Mouse (Mus musculus) gastrocnemius, postnatal 36 days (tissue): ENCODE results near the gene Igfbp3. TPM values are rescaled to one million over a fixed set of nuclear protein-coding genes. Genes with fewer than 3 reads are reported as not detected.
A peak's percentile ranks its signal among the peaks of the same experiment; 100 is the strongest.
"Not testable (repeated sequence)": the region's sequence is repeated elsewhere in the genome, so short reads cannot be mapped to it uniquely, and the experiment has no call there.

Source experiments
- DNase-seq, 2 experiments: peaks; one replicate each; pipeline ENCODE4 v3.0.0; 2022
- intact Hi-C: fragments of 180-260 bp; cut with DNase I; formaldehyde crosslinking; loops from one replicate; pipeline ENCODE4 v1.15.1; 2025
- long read RNA-seq, 2 experiments: library from polyadenylated mRNA; stranded (forward); transcript quantifications; one replicate each; pipeline ENCODE4 v2.0.0; 2021
- total RNA-seq, 2 experiments: library from RNA; stranded (reverse); gene quantifications; 2 replicates each; pipeline ENCODE4 v1.2.3; 2021

The Igfbp3 gene
- total RNA-seq = 10 to 100 TPM; 14.3 to 15.2 TPM
- long read RNA-seq, experiment 1, transcript Igfbp3-201 (5 exons, 2,421 nt) = major isoform, 5 of 9 reads
- long read RNA-seq, experiment 1, partial matches to known transcripts = 0 of 9 reads
- long read RNA-seq, experiment 1, other reads (novel, unspliced or antisense) = 4 of 9 reads
- long read RNA-seq, experiment 2, transcript Igfbp3-201 (5 exons, 2,421 nt) = major isoform, 8 of 11 reads
- long read RNA-seq, experiment 2, partial matches to known transcripts = 3 of 11 reads
- long read RNA-seq, experiment 2, other reads (novel, unspliced or antisense) = 0 of 11 reads

GRCm38 (mm10) chr11:7213501-7214341 lies at the start of gene Igfbp3:
Gene Igfbp3, minus strand, starts transcription at chr11:7213923.
- peak; percentile 33 to 34 for DNase-seq

GRCm38 (mm10) chr11:7250870-7251269 lies 37.1 kb upstream of the Igfbp3 start:
- intact Hi-C loops = no loop called here
- no peak for DNase-seq

More at GRCm38 (mm10) chr11:7213501-7214341, at the start of gene Igfbp3:
- intact Hi-C loops = loop anchor here (5.0 to 10.0 kb wide), 3 partner anchors 124 to 921 kb away; no protein-coding TSS in a partner anchor

- intact Hi-C loops = no loop called here
- no peak for DNase-seq
These were observed 36.7 kb upstream of the Igfbp3 start for GRCm38 (mm10) chr11:7250415-7250814.

- intact Hi-C loops = no loop called here
- DNase-seq = no peak
These were observed 31.1 kb upstream of the Igfbp3 start for GRCm38 (mm10) chr11:7244782-7245181.

- no peak for DNase-seq
- intact Hi-C loops = no loop called here
These were observed 25.5 kb upstream of the Igfbp3 start for GRCm38 (mm10) chr11:7239041-7239740.

- no peak for DNase-seq
- intact Hi-C loops = no loop called here
These were observed 24.8 kb upstream of the Igfbp3 start for GRCm38 (mm10) chr11:7238546-7238945.

GRCm38 (mm10) chr11:7237712-7238111 lies 24.0 kb upstream of the Igfbp3 start:
- intact Hi-C loops = no loop called here
- no peak for DNase-seq

- intact Hi-C loops = no loop called here
- DNase-seq = no peak
These were observed 23.0 kb upstream of the Igfbp3 start for GRCm38 (mm10) chr11:7236751-7237150.

GRCm38 (mm10) chr11:7234981-7235609 lies 21.4 kb upstream of the Igfbp3 start:
- intact Hi-C loops = no loop called here

GRCm38 (mm10) chr11:7234436-7234835 lies 20.7 kb upstream of the Igfbp3 start:
- intact Hi-C loops = no loop called here
- DNase-seq = no peak

More at GRCm38 (mm10) chr11:7234981-7235609, 21.4 kb upstream of the Igfbp3 start:
- no peak for DNase-seq

GRCm38 (mm10) chr11:7233333-7233732 lies 19.6 kb upstream of the Igfbp3 start:
- intact Hi-C loops = no loop called here
- DNase-seq = no peak

GRCm38 (mm10) chr11:7231958-7232357 lies 18.2 kb upstream of the Igfbp3 start:
- DNase-seq = no peak
- intact Hi-C loops = no loop called here

GRCm38 (mm10) chr11:7230000-7230399 lies 16.3 kb upstream of the Igfbp3 start:
- intact Hi-C loops = no loop called here
- no peak for DNase-seq

GRCm38 (mm10) chr11:7228107-7228506 lies 14.4 kb upstream of the Igfbp3 start:
- intact Hi-C loops = no loop called here
- no peak for DNase-seq

- intact Hi-C loops = no loop called here
- DNase-seq = no peak
These were observed 13.3 kb upstream of the Igfbp3 start for GRCm38 (mm10) chr11:7226810-7227550.

GRCm38 (mm10) chr11:7226200-7226599 lies 12.5 kb upstream of the Igfbp3 start:
- no peak for DNase-seq
- intact Hi-C loops = no loop called here

GRCm38 (mm10) chr11:7221826-7222225 lies 8.1 kb upstream of the Igfbp3 start:
- DNase-seq, intact Hi-C loops: not testable (repeated sequence)

GRCm38 (mm10) chr11:7215703-7216102 lies 2.0 kb upstream of the Igfbp3 start:
- intact Hi-C loops = loop anchor here (10.0 kb wide), 1 partner anchor 919 kb away; no protein-coding TSS in a partner anchor
- DNase-seq = peak; percentile 58 to 66

- peak in 1 of 2 experiments; percentile 39 for DNase-seq
- intact Hi-C loops = loop anchor here (5.0 to 10.0 kb wide), 3 partner anchors 123 to 920 kb away; no protein-coding TSS in a partner anchor
These were observed 1.0 kb upstream of the Igfbp3 start for GRCm38 (mm10) chr11:7214761-7215160.

- DNase-seq = no peak
- intact Hi-C loops = loop anchor here (5.0 to 10.0 kb wide), 3 partner anchors 123 to 920 kb away; no protein-coding TSS in a partner anchor
These were observed 578 bp upstream of the Igfbp3 start for GRCm38 (mm10) chr11:7214342-7214660.
